Mouse (Mus musculus) lung, postnatal 36 days (tissue): ENCODE results near the gene Fam71e2.
A peak's percentile ranks its signal among the peaks of the same experiment; 100 is the strongest.

Experiments
- DNase-seq: peaks from one replicate; pipeline ENCODE4 v3.0.0; 2022; ENCODE audit warnings: mixed read lengths

Gene Fam71e2

DNA sequence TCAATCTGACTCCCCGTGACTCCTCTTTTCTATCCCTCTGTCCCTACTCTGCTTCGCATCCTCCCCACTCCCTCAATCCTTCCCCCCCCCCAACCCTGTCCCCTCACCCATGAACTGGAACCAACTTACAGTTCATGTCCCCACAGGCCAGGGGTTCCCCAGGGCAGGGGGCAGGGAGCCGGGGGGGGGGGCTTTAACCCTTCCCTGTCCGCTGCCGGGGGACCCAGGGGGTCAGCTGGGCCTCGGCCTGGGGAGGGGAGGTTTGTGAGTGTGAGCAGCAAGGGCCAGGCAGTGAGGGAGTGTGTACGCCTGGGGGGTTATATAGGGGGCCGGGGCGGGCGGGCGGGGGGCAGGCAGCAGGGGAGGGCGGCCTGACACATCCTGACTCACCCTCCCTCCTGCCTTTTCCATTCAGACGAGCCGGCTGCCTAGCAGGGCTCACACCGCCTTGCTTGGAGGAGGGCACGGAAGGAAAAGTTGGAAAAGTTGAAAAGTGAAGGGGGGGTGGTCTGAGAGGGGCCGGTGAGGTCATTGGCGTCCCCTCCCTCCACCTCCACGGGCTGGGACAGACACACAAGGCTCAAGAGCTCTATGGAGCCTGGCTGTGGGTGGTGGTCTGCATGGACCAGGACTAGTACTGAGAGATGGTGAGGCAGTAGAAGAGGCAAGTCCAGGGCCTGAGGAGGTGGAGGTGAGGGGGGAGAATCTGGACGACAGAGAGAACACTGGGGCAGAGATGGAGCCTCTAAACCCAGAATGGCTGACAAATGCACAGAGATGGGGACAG is 6.9 kb upstream of the Fam71e2 start:
- no peak for DNase-seq

- DNase-seq, result peak; percentile 71
Observed at GRCm38 (mm10) chr7:4776861-4777830, 6.0 kb upstream of the Fam71e2 start.

GRCm38 (mm10) chr7:4776131-4776530 is 5.0 kb upstream of the Fam71e2 start:
- DNase-seq, result no peak

GRCm38 (mm10) chr7:4764946-4765710 is 6.0 kb downstream of the Fam71e2 start:
- no peak for DNase-seq

DNA sequence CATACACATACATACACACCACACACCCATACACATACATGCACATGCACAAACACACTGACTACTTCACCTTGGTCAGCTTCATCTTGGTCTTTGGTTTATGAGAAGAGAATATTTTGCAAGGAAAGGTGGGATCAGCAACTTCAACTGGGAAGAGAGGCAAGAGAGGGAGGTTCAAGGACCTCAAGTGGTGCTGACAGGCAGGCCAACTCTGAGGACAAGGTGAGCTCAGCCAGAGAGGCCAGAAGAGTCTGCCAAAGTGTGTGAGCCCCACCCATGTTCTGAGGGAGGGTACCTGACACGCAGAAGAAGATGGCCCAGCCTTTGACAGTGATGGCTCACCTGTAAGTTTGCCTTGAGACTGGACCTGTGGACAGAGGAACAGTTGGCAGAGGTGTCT is 11.4 kb downstream of the Fam71e2 start:
- DNase-seq, result peak; percentile 24

DNA sequence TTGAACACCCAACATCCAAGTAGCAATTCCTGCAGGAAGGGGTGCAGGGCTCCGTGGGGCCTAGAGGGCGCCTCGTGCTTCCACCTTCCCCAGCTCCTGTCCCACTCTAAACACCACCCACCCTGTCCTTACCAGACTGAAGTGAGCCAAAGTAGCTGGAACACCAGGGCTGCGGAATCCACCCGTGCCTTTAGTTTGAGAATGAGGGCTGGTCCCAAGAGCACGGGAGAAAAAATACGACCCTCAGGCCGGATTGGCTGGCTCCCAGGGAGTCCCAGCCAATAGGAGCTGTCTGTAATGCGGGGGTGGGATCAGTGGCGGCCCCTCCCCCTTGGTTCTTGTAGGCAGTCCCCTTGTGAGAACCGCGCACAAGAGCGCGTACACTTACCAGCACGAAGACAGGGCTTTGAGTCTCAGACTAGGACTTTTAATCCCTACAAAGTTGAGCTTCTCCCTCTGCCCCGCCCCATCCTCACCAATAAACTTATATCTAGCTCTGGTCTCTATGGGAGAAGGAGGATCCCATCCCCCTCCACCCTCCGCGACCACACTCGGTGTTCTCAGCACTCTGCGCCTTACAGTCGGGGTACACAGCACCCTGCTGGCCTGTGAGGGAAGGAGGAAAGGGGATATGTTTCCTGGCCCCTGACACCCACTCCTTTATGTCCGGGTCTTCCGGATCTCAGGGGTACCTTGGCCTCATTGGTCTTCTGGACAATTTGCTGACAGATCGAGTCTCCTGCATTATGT is 18.1 kb downstream of the Fam71e2 start, which contains the start of gene Cox6b2:
TSS of gene Cox6b2 (minus strand) at position 274 of the 750 bp plus-strand sequence.
- DNase-seq, result peak; percentile 92

GRCm38 (mm10) chr7:4751971-4752820 is 18.9 kb downstream of the Fam71e2 start:
- peak; percentile 45 for DNase-seq

DNA sequence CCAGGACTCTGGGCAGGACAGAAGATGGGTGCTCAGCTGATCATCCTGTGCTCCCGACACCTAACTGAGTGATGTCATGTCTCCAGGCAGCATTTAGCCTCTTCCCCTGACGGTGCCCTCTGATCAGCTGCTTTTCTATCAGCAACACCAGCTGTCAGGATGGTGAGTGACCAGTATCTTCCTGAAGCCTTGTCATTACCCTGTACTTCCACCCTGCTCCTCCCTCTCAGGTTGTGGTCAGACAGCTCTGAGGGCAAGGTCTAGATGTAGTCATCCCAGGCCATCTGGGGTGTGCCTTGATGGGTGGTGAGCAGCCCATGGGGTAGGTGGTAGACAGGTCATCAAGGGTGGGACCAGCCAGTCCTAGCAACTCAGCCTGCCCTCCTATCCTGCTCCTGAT is 21.9 kb downstream of the Fam71e2 start:
- DNase-seq, result no peak

DNA sequence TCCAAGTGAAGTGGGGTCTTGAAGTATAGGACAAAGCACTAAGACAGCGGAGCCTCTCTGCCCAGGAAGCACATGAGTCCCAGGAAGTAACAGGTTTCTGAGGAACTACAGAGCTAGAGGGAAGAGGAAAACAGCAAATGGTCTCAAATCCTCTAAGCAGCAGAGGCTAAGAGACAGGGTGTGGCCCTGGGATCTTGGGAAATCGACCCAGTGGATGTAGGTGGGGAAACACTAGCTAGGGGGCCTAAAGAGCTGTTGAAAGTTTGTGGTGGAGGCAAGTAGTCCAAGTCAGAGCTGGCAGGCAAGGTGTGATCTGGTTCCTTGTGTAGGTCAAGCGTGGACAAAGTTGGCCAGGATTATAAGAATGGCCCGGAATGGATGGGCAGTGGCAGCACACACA is 22.8 kb downstream of the Fam71e2 start:
- no peak for DNase-seq

DNA sequence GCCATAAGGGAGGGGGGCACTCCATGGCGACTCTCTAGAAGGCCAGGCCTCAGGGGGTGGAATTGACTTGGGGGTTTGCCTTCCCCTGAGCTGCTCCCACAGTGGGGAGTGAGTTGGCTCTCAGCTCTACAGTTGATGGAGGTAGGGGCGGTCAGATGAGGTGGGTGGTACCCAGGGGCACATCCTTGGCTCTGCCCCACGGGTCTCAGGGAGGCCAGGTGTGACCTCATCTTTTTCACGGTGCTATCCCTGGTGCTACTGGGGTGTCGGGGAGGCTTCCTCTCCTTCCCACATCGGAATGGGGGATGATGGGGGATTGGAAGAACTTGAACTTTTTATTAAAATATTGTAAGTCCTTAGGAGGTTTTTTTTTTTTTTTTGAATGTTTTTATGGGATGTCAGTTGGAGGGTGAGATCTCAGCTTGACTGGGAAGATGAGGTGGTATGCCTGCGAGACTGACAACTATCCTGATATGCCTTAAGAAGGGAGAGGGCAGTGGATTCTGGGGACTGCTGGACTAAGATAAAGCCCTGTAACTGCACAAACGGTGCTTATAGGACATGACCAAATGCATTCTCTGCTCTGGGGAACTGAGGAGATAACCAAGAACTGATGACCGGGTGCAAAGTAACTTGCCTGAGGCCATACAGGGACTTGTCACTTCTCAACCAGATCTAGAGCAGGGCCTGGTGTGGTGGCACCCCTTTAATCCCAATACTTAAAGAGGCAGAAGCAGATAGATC is 23.8 kb downstream of the Fam71e2 start:
- no peak for DNase-seq

GRCm38 (mm10) chr7:4746326-4746980 is 24.6 kb downstream of the Fam71e2 start:
- DNase-seq, result no peak

GRCm38 (mm10) chr7:4744886-4745285 is 26.2 kb downstream of the Fam71e2 start:
- DNase-seq, result no peak

DNA sequence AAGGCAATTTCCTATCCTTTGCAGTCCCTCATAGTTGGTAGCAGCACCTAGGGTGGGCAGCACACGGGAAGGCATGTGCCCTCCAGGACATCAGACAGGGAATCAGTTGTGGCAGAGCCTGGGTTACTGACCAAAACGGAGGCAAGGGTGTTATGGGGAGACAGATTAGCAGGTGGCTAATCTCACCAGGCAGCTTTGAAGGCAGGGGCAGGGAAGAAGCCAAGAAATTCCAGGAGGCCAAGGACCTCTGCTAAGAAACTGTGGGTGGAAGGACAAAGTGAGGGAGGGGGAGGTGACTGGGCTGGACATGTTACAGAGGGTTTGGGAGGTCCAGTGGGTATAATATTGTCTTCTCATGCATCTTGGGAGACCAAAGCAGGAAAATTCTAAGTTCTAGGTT is 27.7 kb downstream of the Fam71e2 start:
- peak; percentile 61 for DNase-seq

DNA sequence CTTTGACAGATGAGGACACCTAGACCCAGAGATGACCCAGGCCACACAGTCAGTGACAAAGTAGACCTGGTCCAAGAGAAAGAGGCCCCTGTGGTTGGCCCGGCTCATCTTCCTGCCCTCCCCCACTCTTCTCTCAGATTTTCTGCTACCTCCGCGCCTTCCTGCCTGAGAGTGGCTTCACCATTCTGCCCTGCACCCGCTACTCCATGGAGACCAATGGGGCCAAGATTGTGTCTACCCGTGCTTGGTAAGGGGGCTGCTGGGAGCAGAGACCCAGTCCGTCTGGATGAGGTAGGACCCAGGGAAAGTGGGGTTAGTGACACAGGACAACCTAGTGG is 28.7 kb downstream of the Fam71e2 start:
- DNase-seq, result no peak

GRCm38 (mm10) chr7:4741672-4742481 is 29.2 kb downstream of the Fam71e2 start:
- no peak for DNase-seq

DNA sequence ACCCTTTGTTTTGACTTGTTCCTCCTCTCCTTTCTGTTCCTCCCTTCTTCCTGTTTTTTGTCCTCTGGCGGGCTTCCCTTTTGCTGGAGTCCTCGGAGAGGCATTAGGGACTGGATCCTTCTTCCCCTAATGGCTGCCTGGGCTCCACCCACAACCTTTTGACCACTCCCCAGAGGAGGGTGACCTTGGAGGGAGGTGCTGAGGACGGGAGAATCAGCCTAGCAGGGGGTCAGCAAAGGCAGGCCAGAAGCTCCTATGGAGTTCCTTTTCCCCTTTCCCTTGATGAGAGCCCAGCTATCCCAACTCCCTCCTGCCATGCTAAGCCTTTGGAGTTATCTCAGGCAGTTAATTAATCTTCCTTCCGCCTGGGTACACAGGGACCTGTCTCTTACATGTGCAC is 30.0 kb downstream of the Fam71e2 start:
- DNase-seq, result peak; percentile 76

GRCm38 (mm10) chr7:4740309-4740727 is 30.8 kb downstream of the Fam71e2 start:
- no peak for DNase-seq

DNA sequence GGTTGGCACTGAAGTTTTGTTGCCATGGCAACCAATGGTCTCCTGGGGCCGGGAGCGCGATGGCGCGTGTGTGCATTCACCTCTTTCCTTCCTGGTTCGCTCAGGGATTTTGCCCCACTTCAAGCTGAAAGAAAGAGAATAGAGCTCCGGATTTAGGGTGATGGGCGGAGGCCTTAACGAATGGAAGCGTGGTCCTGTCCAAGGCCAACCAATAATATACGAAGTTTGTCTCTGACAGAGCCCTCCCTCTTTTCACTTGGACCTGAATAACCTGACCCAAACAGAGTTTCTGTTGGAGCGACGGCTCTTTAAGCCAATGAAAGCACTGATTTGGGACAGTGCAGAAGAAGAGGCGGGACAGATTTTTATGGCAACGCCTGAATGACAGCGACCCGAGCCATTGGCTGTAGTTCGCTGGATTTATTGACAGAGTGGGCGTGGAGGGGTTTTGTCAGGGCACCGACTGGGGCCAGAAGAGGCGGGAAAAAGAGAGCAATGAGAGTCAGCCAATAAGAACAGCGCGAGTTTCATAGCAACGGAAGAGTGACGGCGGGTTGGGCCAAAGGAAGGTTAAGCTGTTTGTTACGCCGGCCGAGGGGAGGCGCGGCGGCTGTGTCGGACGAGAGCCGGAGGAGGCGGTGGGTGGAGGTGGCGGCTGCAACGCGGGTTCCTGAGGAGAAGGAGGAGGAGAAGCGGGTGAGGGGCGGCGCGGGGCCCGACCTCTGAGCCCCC is 31.4 kb downstream of the Fam71e2 start, which contains the start of gene Kmt5c:
TSS of gene Kmt5c (plus strand) at position 572 of the 732 bp plus-strand sequence.
- DNase-seq, result peak; percentile 100
